Mouse (Mus musculus): ENCODE results near the gene Sp7. TPM values are rescaled to one million over a fixed set of nuclear protein-coding genes. Genes with fewer than 3 reads are reported as not detected.

The Sp7 gene
- not detected in 2 replicates for total RNA-seq (2015; ENCODE audit: low replicate concordance)
- not detected in 2 replicates for total RNA-seq (2017; ENCODE audit: low replicate concordance)

DNA sequence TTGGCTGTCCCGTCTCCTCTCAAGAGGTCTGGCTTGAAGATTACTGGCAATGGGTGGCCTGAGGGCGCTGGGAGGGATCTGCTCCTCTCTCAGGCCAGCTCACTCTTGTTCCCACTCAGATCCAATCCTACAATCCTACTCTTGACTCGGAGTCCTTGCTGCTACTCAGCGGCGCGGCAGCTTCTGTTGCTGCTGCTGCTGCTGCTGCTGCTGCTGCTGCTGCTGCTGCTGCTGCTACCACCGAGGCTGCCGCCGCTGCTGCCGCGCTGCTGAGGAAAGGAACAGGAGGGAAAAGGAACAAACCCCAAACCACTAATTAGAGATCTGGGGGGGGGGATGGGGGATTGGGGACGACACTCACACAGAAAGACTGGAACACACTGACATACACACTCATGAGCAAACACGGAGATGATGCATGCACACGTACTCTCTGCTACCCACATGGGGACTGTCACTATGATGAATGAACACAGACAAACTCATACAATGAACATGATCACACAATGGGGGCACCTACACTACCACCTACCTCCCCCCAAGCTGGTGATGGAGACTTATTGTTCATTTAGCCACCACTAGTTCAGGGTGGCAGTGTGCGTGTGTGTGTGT lies at the start of gene Sp7:
Gene Sp7 (minus strand): TSS at position 450 of the 612 bp plus-strand sequence.
- ATAC-seq (replicated peaks; ENCODE audit: low FRiP score, poor library complexity, severe bottlenecking): no peak

DNA sequence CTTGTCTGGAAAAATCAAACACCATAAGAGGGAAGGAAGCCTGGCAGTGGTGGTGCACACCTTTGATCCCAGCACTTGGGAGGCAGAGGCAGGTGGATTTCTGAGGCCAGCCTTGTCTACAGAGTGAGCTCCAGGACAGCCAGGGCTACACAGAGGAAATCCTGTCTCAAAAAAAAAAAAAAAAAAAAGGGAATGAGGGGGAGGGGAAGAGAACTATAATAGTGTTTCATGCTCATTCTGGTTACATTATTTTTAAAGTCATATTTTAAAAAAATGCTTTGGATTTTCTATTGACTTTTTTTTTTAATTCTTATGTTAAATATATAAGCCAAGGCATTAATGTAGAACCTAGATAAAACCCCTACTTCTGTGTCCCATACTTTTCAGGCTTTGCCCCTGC lies 46.7 kb upstream of the Sp7 start:
- no peak for ATAC-seq (replicated peaks; ENCODE audit: low FRiP score, poor library complexity, severe bottlenecking)

DNA sequence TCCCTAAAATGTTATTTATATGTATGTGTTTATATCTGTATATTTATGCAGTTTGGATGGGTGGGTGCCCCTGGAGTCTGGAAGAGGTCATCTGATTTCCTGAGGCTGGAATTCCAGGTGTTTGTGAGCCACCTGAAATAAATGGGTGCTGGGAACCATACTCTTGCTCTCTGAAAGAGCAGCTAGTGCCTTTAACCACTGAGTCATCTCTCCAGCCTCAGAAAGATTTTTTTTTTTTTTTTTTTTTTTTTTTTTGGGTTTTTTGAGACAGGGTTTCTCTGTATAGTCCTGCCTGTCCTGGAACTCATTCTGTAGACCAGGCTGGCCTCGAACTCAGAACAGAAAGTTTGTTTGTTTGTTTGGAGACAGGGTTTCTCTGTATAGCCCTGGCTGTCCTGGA lies 44.1 kb upstream of the Sp7 start:
- no peak for ATAC-seq (replicated peaks; ENCODE audit: low FRiP score, poor library complexity, severe bottlenecking)

DNA sequence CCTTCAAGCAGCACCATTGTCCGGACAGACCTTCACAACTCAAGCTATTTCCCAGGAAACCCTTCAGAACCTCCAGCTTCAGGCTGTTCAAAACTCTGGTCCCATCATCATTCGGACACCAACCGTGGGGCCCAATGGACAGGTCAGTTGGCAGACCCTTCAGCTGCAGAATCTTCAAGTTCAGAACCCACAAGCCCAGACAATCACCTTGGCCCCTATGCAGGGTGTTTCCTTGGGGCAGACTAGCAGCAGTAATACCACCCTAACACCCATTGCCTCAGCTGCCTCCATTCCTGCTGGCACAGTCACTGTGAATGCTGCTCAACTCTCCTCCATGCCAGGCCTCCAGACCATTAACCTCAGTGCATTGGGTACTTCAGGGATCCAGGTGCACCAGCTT lies 42.3 kb upstream of the Sp7 start:
- no peak for ATAC-seq (replicated peaks; ENCODE audit: low FRiP score, poor library complexity, severe bottlenecking)

DNA sequence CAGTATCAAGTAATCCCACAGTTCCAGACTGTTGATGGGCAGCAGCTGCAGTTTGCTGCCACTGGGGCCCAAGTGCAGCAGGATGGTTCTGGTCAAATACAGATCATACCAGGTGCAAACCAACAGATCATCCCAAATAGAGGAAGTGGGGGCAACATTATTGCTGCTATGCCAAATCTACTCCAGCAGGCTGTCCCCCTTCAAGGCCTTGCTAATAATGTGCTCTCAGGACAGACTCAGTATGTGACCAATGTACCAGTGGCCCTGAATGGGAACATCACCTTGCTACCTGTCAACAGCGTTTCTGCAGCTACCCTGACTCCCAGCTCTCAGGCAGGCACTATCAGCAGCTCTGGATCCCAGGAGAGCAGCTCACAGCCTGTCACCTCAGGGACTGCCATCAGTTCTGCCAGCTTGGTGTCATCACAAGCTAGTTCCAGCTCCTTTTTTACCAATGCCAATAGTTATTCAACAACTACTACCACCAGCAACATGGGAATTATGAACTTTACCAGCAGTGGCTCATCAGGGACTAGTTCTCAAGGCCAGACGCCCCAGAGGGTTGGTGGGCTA lies 41.7 kb upstream of the Sp7 start:
- ATAC-seq (replicated peaks; ENCODE audit: low FRiP score, poor library complexity, severe bottlenecking): no peak

DNA sequence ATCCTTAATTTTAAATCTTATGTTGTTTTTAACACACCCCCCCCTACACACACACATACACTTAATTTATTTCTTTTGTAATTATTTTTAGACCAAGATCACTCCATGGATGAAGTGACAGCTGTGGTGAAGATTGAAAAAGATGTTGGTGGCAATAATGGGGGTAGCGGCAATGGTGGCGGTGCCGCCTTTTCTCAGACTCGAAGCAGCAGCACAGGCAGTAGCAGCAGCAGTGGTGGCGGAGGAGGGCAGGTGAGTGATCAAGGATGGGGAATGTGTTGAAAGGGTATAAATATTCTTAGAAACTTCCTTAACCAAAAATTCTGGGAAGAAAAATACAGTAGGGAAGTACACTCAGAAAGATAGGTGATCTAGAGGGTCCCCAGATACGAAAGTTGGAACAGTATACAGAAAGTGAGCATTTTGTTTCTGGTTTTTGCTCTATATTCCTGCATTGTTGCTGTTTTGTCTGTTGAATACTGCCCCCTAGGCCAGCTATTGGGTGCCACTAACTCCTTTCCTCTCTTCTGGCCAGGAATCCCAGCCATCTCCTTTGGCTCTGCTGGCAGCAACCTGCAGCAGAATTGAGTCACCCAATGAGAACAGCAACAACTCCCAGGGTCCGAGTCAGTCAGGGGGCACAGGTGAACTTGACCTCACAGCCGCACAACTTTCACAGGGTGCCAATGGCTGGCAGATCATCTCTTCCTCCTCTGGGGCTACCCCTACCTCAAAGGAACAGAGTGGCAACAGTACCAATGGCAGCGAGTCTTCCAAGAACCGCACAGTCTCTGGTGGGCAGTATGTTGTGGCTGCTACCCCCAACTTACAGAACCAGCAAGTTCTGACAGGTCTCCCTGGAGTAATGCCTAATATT lies 40.9 kb upstream of the Sp7 start:
- ATAC-seq (replicated peaks; ENCODE audit: low FRiP score, poor library complexity, severe bottlenecking): no peak

DNA sequence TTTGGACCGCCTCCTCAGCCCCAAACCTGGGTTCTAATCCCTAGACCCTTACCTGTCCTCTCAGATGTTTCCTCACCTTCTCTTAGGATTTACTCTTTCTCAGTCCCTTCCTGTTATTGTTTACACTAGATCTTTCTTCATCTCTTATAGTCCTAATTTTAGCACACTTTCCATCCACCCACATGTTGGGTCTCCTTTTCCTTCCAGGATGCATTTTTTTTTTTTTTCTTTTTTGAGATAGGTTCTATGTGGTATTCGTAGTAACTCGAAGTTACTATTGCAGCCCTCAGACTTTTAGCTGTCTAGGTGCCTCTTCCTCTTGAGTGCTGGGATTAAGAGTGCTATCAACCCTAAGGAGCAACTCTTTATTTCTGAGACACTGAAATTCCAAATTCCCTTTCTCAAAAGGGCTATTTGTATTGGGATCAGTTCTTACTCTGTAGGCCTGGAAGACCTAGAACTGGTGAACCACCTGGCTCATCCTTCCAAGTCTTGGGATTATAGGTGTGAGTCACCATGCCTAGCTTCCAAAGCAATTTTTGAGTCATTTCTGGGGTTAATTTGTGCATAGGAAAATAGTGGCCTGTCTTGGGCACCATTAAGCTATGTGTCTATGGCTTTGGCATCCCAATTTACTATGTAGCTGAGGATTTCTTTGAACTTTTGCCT lies 40.1 kb upstream of the Sp7 start:
- ATAC-seq (replicated peaks; ENCODE audit: low FRiP score, poor library complexity, severe bottlenecking): no peak

DNA sequence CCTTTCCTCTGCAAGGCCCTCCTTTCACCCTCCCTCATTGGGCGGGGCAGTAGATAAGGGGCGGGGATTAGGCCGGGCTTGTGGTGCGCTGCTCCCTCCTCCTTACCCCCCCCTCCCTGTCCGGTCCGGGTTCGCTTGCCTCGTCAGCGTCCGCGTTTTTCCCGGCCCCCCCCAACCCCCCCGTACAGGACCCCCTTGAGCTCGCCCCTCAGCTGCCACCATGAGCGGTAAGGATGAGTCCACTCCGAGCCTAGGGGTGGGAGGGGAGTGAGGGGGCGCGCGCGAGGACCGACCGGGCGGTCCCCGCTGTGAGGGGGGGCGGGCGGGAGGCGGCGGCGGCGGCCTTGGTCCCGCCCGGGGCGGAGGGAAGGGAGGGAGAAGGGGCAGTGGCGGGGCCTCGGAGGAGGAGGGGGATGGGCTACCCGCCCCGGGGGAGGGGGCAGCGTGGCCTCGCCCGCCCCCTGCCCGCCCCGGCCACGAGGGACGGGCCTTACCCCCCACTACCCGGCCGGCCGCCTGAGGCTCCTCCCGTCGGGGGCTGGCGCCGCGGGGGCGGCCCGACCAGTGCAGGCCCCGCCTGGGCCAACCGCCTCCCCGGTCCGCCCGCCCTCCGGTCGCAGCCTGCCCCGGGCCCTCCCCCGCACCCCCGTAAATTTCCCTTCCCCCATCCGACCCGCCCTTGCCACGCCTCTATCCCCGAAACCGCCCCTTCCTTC lies 39.4 kb upstream of the Sp7 start:
- ATAC-seq (replicated peaks; ENCODE audit: low FRiP score, poor library complexity, severe bottlenecking): peak; percentile 31

DNA sequence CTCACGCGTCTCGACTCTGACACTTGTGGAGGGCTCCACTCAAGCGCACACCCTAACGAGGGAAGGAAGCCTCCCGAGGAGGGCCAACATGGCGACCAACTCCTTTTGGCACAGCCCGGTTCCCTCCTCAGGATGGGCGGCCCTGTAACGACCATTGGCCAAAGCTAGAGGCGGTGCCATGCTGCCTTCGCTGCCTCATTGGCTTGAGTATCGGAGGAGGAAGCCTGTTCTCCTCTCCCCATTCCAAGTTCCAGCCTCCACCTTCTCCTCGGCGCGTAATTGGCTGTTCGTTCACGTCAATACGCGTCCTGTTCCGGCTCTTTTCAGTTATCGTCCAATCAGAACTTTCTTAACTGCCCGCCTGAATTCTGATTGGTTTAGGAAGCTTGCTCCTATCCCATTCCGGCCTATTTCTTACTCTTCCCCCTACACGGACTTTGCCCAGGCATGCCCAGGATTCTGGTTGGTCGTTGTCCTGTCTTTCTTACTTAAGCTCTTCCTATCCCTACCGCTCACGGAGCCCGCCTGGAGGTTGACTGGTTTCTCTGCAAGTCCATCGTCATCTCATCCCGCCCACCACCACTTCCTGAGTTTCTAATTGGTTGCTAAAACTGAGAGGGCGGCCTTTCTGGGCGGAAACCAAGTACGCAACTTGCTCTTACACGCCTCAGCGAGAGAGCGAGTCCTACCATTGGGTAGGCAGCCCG lies 38.7 kb upstream of the Sp7 start, which contains the start of gene Sp1:
Gene Sp1 (plus strand): TSS at position 655 of the 707 bp plus-strand sequence.
- ATAC-seq (replicated peaks; ENCODE audit: low FRiP score, poor library complexity, severe bottlenecking): peak; percentile 83

DNA sequence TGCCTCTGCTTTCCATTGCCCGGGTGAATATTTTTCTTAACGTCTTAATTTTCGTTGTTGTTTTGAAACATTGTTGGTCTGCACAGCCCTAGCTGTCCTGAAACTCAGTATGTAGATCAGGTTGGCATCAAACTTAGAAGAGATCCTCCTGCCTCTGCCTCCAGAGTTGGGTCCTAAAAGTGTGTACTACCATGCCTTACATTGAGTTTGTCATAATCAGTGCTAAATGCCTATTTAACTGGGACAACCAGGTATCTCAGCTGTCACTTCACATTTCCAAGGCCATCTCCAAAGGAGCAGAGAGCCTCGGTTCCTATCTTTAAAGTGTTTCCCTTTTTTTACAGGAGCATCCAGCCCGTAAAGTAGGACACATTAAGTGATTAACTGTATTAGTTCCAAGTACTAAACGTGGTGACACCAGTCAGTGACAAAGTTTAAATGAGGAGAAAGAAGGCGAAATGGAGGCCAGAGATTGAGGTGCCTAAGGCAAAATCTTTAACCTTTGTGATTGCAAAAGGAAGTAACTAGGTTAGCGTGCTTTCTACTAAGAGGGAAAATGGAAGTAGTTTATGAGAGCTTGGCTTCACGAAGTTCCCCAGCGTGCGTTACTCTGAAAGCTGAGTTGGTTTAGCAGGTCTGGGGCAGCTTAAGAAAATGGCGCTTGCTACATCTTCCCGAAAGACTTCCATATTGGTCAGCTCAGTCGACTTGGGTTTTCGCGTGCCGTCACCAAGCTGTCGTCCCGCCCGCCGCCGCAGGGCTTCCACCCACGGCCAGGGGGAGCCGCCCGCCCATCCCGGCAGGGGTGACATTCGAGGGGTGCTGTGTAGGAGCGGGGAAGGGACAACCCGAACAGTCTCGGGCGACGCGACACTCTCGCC lies 37.9 kb upstream of the Sp7 start:
- ATAC-seq (replicated peaks; ENCODE audit: low FRiP score, poor library complexity, severe bottlenecking): peak; percentile 63

DNA sequence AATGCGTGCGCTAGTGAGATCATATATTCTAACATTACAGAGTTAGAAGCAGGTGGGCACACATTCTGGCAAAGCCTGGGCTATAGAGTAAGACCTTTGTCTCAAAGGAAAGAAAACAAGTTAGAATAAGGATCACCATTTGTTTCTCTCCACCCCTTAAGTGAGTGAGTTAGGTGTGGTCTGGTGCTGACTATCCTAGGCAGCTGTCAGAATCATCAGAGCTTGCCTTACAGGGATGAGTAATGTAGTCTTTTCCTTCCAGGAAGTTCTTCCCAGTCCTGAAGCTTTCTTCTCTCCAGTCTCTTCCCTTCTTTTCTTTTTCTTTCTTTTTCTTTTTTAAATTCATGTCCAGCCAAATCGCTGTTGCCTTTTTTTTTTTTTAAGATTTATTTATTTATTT lies 35.2 kb upstream of the Sp7 start:
- no peak for ATAC-seq (replicated peaks; ENCODE audit: low FRiP score, poor library complexity, severe bottlenecking)

DNA sequence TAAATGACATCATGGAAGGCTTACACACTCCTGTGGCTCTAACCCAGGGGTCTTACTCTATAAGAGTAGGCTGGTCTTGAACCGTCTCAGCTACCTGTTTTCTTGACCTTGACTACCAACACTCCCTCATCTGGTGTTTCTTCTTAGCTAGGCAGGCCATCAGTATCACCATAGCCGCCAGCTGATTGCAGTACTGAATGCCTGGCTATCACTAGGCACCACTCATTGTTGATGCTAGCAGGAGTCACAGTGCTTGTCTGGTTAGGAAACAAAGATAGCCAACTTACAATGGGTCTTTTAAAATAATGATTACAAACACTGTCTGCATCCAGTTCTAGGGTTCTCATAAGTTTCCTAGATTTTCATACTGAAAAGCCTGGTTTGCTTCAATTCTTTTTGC lies 34.3 kb upstream of the Sp7 start:
- ATAC-seq (replicated peaks; ENCODE audit: low FRiP score, poor library complexity, severe bottlenecking): no peak

DNA sequence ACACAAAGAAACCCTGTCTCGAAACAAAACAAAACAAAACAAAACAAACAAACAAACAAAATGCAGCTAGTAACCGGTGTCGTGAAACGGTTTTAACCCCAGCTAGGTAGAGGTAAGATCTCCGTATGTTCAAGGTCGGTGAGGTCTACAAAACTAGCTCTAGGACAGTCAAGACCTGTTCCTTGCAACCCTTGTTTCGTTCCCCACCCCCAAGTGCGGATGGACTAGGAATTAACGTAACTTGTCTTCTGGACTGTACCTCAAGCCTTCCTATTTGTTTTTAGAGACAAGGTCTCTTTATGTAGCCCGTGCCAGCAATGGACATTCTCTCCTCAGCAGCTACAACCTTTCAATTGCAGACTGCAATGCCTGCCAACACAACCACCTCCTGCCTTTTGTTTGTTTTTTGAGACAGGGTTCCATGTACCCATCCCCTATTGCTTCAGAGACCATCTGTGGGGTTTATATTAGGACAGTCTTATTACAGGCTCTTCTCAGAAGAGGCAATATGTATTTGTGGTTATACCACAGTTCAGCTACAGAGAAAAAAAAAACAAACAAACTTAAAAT lies 33.6 kb upstream of the Sp7 start:
- ATAC-seq (replicated peaks; ENCODE audit: low FRiP score, poor library complexity, severe bottlenecking): no peak

DNA sequence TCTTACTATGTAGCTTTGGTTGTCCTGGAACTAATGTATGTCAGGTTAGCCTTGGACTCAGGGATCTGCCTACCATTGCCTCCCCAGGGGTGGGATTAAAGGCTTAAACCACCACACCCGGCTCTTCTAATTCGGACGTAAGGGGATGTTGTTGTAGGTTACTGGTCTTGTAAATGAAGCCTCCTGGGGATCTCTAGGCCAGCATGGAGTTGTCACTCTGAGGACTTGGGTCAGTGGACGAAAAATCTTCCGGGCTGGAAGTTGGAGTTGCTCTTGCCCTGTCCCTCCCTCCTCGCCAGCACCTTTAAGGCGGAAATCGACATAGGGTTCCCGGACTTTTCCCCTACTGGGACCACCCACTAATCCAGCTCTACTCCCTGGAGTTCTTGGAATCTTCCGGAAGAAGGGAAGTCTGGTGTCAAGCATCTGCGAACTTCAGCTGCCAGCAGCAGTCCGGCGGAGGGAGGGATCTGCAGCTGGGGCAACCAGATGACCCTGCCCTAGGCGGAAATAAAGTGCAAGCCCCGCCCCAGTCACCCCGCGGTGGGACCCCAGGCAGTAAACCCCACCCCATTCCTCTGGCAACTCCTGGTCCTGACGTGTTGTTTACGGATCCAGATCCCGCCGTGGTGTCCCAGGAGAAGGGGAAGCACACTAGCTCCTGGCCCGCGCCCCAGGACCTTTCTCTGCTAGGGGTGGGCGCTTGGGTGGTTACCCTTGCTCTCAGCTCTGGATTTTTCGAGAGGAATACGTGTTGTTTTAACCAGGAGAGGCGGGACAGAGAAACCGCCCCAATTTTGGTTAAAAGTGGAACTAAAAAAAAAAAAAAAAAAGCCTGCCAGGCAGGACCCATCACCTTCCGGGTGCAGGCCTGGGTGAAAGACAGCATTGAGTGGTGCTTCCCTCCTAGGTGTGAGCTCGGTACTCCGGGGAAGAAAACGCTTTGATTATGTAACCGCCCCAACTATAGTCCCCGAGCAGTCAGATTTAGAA lies 32.5 kb upstream of the Sp7 start:
- ATAC-seq (replicated peaks; ENCODE audit: low FRiP score, poor library complexity, severe bottlenecking): peak; percentile 84

DNA sequence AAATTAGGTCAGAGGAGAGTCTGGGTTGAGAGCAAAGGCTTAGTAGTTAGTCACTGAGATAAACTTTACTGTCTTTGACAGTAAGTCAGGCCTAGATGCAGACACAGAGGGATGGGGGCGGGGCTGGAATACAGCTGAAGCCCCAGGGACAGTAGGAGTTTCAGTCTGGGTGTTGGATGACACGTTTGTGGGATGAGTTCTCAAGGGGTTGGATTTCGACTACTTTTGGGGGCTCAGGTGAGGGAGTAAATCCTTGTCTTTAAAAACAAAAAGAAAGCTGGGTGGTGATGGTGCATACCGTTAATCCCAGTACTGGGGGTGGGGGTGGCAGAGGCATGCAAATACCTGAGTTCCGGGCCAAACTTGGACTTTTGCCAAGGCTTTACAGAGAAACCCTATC lies 31.6 kb upstream of the Sp7 start:
- ATAC-seq (replicated peaks; ENCODE audit: low FRiP score, poor library complexity, severe bottlenecking): no peak

DNA sequence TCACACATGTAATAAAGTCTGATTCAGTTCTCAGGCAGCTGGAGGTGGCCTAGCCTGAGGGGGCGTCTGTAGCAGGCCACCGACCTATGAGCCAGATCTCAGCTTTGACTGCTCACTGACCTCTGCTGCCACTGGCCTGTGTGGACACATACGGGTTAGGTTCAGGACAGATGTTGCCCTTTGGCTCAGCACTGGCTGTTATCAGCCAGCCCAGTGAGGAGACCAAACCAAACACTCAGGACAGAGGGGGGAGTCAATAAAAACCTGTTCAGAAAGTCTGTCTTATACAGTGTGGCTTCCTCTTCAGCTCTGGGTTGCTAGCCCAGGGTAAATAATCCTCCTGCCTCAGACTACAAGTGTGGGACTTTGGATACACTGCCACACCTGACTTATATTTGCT lies 28.1 kb upstream of the Sp7 start:
- ATAC-seq (replicated peaks; ENCODE audit: low FRiP score, poor library complexity, severe bottlenecking): peak; percentile 56; the same call in 1 of the 2 replicates

DNA sequence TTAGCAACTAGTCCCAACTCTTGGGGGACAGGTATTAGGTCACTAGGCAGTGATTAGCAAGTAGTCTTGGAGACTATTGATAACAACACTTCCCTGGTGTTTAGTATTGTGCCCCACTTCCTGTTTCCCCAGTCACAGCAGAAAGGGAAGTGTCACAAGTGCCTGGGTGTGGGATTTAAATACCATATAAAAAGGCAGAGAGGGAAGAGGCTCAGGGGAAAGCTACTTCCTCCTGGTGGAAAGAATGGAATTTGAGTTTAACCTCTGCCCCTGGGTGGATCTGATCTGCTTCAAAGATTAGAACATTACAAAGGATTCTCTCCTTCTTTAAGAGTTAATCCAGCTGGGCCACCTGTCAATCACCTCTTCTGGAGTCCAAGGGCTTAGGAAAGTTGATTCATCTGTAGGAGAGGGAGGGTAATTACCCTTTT lies 26.6 kb upstream of the Sp7 start:
- no peak for ATAC-seq (replicated peaks; ENCODE audit: low FRiP score, poor library complexity, severe bottlenecking)
